Mouse (Mus musculus) CH12.LX (cell line): ENCODE data around the gene Hip1r. TPM values are rescaled to one million over a fixed set of nuclear protein-coding genes. Genes with fewer than 3 reads are reported as not detected.

Experiments
- DNase-seq: peaks from one replicate; pipeline ENCODE4 v3.0.0-alpha.2; 2013; ENCODE audit errors: extremely low read depth
- H3K27ac ChIP-seq: 2 replicates; pipeline ENCODE4 v1.5.1; 2012; ENCODE audit warnings: low read depth, mild to moderate bottlenecking, control low read depth, moderate library complexity; ENCODE audit not compliant: insufficient read depth
- H3K27me3 ChIP-seq: replicated peaks from 2 replicates; pipeline ENCODE3; 2012; ENCODE audit warnings: inconsistent platforms
- H3K36me3 ChIP-seq, 2 experiments: replicated peaks in 1 of 2; 2 replicates each; pipeline versions ENCODE3 to v1.6.1; 2012; ENCODE audit warnings: inconsistent platforms in 1 of 2, low read length in 1 of 2, mild to moderate bottlenecking in 1 of 2, mixed read lengths in 1 of 2, moderate library complexity in 1 of 2; ENCODE audit not compliant: control insufficient read depth in 1 of 2, insufficient read depth in 1 of 2
- H3K4me1 ChIP-seq, 2 experiments: 2 replicates each; pipeline ENCODE4 v1.6.1; 2012; ENCODE audit warnings: inconsistent platforms in 1 of 2, moderate library complexity in 1 of 2; ENCODE audit not compliant: insufficient read depth in 2 of 2, control insufficient read depth in 1 of 2
- H3K4me2 ChIP-seq: 2 replicates; pipeline ENCODE4 v1.6.1; 2012; ENCODE audit warnings: low read depth, mild to moderate bottlenecking, control low read depth; ENCODE audit not compliant: poor library complexity, insufficient read depth, severe bottlenecking
- H3K4me3 ChIP-seq, 3 experiments: fragments of 150-350 bp in 1 of 3; sonication (generic) in 1 of 3; replicated peaks in 1 of 3; 2 replicates each; pipeline versions ENCODE3 to v1.5.1; 2011 to 2012; ENCODE audit warnings: low read depth in 2 of 3, low read length in 2 of 3, mild to moderate bottlenecking in 2 of 3, moderate library complexity in 2 of 3, control low read depth in 1 of 3, improper control_type of control experiment in 1 of 3, inconsistent platforms in 1 of 3, mixed read lengths in 1 of 3; ENCODE audit not compliant: poor library complexity in 1 of 3
- H3K79me2 ChIP-seq: replicated peaks from 2 replicates; pipeline ENCODE4 v1.6.1; 2012; ENCODE audit warnings: mild to moderate bottlenecking, moderate library complexity; ENCODE audit not compliant: control insufficient read depth, poor library complexity, insufficient read depth, severe bottlenecking; ENCODE audit errors: extremely low read depth
- H3K9ac ChIP-seq: 2 replicates; pipeline ENCODE4 v1.6.1; 2012; ENCODE audit warnings: low read depth, mild to moderate bottlenecking, control low read depth, moderate library complexity; ENCODE audit not compliant: insufficient read depth
- H3K9me3 ChIP-seq: replicated peaks from 2 replicates; pipeline ENCODE3; 2012; ENCODE audit warnings: low read length, inconsistent platforms, mixed read lengths
- ELF1 ChIP-seq: IDR thresholded peaks from 2 replicates; pipeline ENCODE4 v1.6.1; 2014; ENCODE audit warnings: low read depth, mild to moderate bottlenecking, inconsistent platforms, low read length, improper control_type of control experiment
- EP300 ChIP-seq: IDR thresholded peaks from 2 replicates; pipeline ENCODE4 v1.6.1; 2011; ENCODE audit warnings: low read length, improper control_type of control experiment
- ETS1 ChIP-seq: conservative IDR thresholded peaks from 2 replicates; pipeline ENCODE4 v1.6.1; 2012; ENCODE audit warnings: low read depth, mild to moderate bottlenecking, inconsistent platforms, low read length, improper control_type of control experiment, moderate library complexity
- HCFC1 ChIP-seq: IDR thresholded peaks from 2 replicates; pipeline ENCODE4 v1.6.1; 2012; ENCODE audit warnings: low read depth, mild to moderate bottlenecking, inconsistent platforms, low read length, improper control_type of control experiment
- IRF4 ChIP-seq: IDR thresholded peaks from 2 replicates; pipeline ENCODE4 v1.6.1; 2014; ENCODE audit warnings: low read depth, mild to moderate bottlenecking, inconsistent platforms, low read length, improper control_type of control experiment
- KAT2A ChIP-seq: IDR thresholded peaks from 2 replicates; pipeline ENCODE4 v1.6.1; 2012; ENCODE audit warnings: low read length, improper control_type of control experiment, inconsistent platforms; ENCODE audit not compliant: insufficient replicate concordance
- MAFK ChIP-seq: IDR thresholded peaks from 2 replicates; pipeline ENCODE4 v1.6.1; 2011; ENCODE audit warnings: low read length, improper control_type of control experiment; ENCODE audit not compliant: insufficient replicate concordance
- MAZ ChIP-seq: IDR thresholded peaks from 2 replicates; pipeline ENCODE4 v1.6.1; 2012; ENCODE audit warnings: low read depth, mild to moderate bottlenecking, inconsistent platforms, low read length, improper control_type of control experiment, moderate library complexity
- MXI1 ChIP-seq: IDR thresholded peaks from 2 replicates; pipeline ENCODE4 v1.6.1; 2011; ENCODE audit warnings: mild to moderate bottlenecking, low read depth, low read length, improper control_type of control experiment
- NRF1 ChIP-seq: IDR thresholded peaks from 2 replicates; pipeline ENCODE4 v1.6.1; 2014; ENCODE audit warnings: low read depth, mild to moderate bottlenecking, inconsistent platforms, low read length, improper control_type of control experiment, moderate library complexity
- POLR2A ChIP-seq: IDR thresholded peaks from 2 replicates; pipeline ENCODE4 v1.6.1; 2011; ENCODE audit warnings: low read depth, mild to moderate bottlenecking, improper control_type of control experiment, low read length
- POLR2AphosphoS2 ChIP-seq: IDR thresholded peaks from 2 replicates; pipeline ENCODE4 v1.6.1; 2011; ENCODE audit warnings: low read depth, low read length, improper control_type of control experiment
- USF2 ChIP-seq: conservative IDR thresholded peaks from 2 replicates; pipeline ENCODE4 v1.6.1; 2011; ENCODE audit warnings: low read depth, low read length, improper control_type of control experiment
- ZC3H11A ChIP-seq: IDR thresholded peaks from 2 replicates; pipeline ENCODE4 v1.6.1; 2012; ENCODE audit warnings: low read depth, mild to moderate bottlenecking, inconsistent platforms, low read length, improper control_type of control experiment
- ZMIZ1 ChIP-seq: IDR thresholded peaks from 2 replicates; pipeline ENCODE4 v1.6.1; 2012; ENCODE audit warnings: low read depth, mild to moderate bottlenecking, inconsistent platforms, low read length, improper control_type of control experiment
- ZNF384 ChIP-seq: IDR thresholded peaks from 2 replicates; pipeline ENCODE4 v1.6.1; 2012; ENCODE audit warnings: low read depth, low read length, improper control_type of control experiment, inconsistent platforms
- dilution Hi-C: fragments of 300-500 bp; cut with MboI; formaldehyde crosslinking; loops from 2 replicates; pipeline ENCODE4 v1.14.3; 2020; ENCODE audit warnings: low sequenced_read_pairs; ENCODE audit not compliant: extremely low pct_unique_long_range_greater_than_20kb, extremely low pct_ligation_motif_present
- in situ Hi-C: fragments of 300-500 bp; cut with MboI; formaldehyde crosslinking; loops from 3 replicates; pipeline ENCODE4 v1.14.3; 2019; ENCODE audit warnings: low sequenced_read_pairs, low pct_ligation_motif_present, low pct_unique_long_range_greater_than_20kb, mixed read lengths
- polyA plus RNA-seq: library from polyadenylated mRNA; unstranded; fragments of >175 nt; gene quantifications from 2 replicates; pipeline ENCODE4 v1.2.1, GENCODE M21; 2012; ENCODE audit warnings: low read depth; ENCODE audit not compliant: insufficient read length
- total RNA-seq, 2 experiments: library from RNA; depleted of rRNA; stranded (reverse); fragments of 300-350 nt in 1 of 2; fragments of >200 nt in 1 of 2; gene quantifications; 2 replicates each; pipeline ENCODE4 v1.2.3; 2012 to 2014

Gene Hip1r
- total and polyA plus RNA-seq, 3 experiments = 26.1 to 49.8 (median 44.7) TPM

DNA sequence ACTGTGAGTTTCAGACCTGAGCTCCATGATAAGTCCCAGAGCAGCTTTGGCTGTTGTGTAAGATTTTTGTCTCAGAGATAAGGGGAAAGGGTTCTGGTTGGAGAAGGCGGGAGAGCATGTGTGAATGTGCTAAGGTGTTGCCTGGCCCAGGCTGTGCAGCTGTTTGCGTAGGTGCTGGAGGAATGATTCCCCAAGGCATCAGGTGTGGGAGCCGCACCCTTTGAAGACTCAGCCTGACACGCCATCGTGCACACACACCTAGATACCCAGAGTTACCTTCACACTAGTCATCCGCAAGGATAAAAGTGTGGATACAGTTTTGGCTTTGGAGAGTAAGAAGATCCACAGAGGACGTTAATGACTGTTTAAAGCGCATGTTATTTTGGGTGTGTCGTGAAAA is 62.0 kb downstream of the Hip1r start:
- Histone ChIP-seq H3K27ac (no peak overlapping the region), H3K4me3 (no peak overlapping the region), H3K27me3 (peaks cover 2% of the 10 kb centered on the region), H3K4me2 (no peak overlapping the region), H3K79me2 (peaks cover 10% of the 10 kb centered on the region), H3K4me1 (peaks cover 15 to 50% of the 10 kb centered on the region in 2 experiments), H3K9me3 (no peaks in the 10 kb centered on the region), H3K9ac (no peak overlapping the region), H3K36me3 (peaks cover 0 to under 1% of the 10 kb centered on the region in 2 experiments)
- dilution Hi-C loops (no loop called here), in situ Hi-C loops (no loop called here)
- no peak for DNase-seq
- TF ChIP-seq MXI1 = no peak
- TF ChIP-seq EP300 = no peak
- no peak for TF ChIP-seq NRF1
- no peak for TF ChIP-seq POLR2A
- TF ChIP-seq MAFK = no peak
- no peak for TF ChIP-seq POLR2AphosphoS2
- no peak for TF ChIP-seq ETS1
- TF ChIP-seq MAZ = no peak
- no peak for TF ChIP-seq KAT2A
- no peak for TF ChIP-seq HCFC1
- TF ChIP-seq ZC3H11A = no peak
- TF ChIP-seq ZMIZ1 = no peak

DNA sequence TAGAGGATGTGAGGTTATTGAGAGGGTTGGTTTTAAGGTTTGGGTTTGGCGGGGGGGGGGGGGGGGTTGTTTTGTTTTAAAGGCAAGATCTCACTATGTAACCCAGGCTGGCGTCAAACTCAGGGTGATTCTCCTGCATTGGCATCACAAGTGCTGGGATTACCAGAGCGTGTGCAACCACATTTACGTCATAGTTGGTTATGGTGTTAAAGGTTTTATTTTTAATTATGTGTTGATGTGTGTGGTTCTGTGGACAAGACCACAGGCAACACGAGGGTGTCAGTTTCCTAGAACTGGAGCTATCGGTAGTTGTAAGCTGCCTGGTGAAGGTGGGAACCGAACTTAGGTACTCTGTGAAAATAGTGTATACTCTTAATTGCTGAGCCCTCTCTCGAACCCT is 62.4 kb downstream of the Hip1r start:
- Histone ChIP-seq H3K27me3 (peaks cover 2% of the 10 kb centered on the region), H3K9me3 (no peaks in the 10 kb centered on the region)
- in situ Hi-C loops = no loop called here
- TF ChIP-seq USF2 (no peak), ZNF384 (no peak), KAT2A (no peak), IRF4 (no peak), ELF1 (no peak), EP300 (no peak)
- TF ChIP-seq, all 38 proteins: peak for 0
- Histone ChIP-seq H3K4me3 (no peak overlapping the region), H3K4me1 (peaks cover 15 to 46% of the 10 kb centered on the region in 2 experiments), H3K9ac (no peak overlapping the region), H3K27ac (no peak overlapping the region), H3K36me3 (no peaks in the 10 kb centered on the region), H3K4me2 (no peak overlapping the region), H3K79me2 (peaks cover 7% of the 10 kb centered on the region)
- dilution Hi-C loops = no loop called here
- DNase-seq = no peak
